Mouse (Mus musculus) R1 (cell line): ENCODE measurements around the gene Gm49387.
A peak's percentile ranks its signal among the peaks of the same experiment; 100 is the strongest.

Source experiments
- DNase-seq: peaks from one replicate; pipeline ENCODE4 v3.0.0-alpha.2; 2018; ENCODE audit warnings: low read depth, low spot score

Gm49387 gene

DNA sequence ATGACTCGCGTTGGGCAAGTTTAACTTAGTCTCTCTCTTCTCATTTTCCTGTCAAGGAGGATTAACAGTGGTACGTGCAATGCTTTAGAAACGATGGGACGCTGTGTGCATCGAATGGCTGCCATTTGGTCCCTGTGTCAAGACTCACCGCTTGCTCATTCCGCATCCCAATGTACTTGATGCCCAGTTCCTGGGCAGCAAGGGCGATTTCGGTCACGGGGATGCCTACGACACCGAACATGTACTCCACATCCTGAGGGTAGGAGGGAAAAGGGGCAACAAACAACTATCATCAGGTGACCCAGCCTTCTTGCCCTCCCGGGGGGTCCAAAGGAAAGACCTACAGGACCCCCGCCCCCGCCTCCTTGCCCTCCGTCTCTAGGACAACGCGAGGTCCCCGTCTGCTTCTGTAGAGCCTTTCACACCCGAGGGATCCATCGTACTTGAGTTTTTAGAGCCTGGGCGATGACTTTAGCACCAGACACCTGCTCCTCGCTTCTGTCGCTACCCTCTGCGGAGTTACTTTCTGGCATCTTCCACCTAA lies at the start of gene Gm49387:
Gene Gm49387 (minus strand): TSS at position 533 of the 544 bp plus-strand sequence.
- no peak for DNase-seq

DNA sequence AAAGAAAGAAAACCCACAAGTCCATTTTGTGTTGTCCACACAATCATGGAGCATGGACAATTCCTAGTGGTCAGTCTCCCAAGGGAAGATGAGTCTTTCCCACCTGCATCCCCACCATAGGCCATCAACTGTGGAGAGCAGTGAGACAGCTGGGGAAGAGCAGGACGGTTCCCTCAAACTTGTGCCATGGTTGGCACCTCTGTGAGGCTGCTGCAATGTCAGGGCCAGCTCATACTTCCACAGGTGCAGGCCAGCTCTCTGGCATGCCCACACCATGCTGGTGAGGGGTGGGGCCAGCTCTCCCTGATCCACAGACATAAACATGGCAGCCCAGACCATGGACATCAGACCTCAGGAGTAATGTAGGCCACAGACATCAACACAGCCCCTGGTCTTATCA lies 45.6 kb upstream of the Gm49387 start:
- DNase-seq: no peak

DNA sequence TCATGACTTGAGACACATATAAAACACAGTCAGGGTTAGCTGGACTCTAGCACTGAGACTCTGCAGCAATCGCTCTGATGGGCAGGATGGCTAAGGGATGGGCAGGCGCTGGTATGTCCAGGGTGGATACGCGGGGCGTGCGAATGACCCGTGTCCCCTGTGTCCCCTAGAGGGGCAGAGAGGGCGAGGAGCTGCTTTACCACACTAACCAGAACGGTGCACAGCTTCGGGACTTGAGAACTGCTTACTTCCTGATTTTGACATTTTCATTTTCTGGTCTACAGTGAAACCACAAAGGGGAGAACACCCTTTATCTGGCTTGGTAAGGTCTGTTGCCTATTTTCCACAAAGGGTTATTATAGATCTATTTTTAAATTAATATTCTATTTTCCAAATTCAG lies 45.0 kb upstream of the Gm49387 start:
- no peak for DNase-seq

DNA sequence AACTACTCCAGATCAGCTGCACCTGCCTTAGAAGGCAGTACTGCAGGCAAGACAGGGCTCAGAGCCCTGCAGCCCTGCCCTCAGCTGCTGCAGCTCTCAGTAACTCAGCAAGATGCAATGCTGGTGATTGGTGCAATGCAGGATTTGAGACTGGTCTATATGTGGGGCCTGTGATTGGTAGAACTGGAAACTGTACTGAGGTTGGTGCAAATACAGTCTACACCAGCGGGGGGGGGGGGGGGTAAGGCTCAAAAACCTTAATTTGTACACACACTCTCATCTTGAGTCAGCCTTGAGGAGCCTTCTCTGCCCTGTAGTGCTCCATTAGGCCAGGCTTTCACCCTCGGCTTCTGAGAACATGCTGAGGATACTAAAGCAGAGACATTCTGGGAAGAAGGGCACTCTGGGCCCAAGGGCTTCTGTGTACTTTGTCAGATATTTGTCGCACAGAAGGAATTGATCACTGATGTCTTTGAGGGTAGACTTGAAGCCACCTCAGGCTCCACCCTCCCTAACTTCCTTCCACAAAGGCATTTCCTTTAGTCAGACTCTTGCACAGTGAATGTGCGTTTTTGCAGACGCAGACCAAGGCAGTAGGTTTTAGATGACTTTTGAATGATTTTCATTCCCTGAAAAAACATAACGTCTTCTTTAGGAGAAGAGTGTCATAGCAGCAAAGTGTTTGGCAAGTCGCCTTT lies 43.8 kb upstream of the Gm49387 start:
- DNase-seq: no peak

DNA sequence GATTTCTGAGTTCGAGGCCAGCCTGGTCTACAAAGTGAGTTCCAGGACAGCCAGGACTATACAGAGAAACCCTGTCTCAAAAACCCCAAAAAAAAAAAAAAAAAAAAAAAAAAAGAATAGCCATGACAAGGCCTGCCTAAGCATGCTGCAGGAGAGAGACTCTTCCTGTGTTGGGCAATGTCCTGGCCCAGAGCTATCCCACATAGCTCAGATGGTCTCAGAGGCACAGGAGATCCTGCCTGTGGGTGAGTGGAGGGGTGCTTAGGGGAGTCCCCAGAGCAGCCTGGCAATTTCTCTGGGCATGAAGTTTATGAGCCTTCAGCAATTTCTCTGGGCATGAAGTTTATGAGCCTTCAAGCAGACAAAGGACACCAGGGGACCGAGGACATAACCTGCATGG lies 42.9 kb upstream of the Gm49387 start:
- no peak for DNase-seq

DNA sequence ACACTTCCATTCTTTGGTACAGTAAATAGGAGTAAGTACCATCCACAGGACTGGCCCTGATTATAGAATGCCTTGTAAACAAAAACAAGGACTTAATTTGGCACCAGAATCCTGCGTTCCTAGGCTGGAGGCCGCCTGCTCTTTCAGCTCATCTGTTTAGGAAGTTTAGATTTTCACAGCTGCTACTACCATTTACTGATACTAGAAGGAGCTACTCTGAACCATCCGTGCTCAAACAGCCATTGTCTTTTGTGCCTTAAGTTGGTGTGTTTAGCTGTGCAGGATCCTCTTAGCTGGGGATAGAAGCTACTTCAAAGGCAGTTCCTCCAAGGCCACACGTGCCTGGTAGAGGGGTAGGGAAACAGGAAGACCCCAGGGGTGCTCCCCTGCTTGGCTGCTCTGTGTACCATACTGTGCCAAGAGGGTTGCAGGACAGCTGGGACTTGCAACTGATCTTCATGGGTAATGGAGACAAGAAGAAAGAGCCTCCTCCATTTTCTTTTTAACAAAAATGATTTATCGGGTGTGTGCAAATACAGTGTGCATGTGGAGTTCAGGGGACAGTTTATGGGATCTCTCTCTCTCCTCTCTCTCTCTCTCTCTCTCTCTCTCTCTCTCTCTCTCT lies 41.4 kb upstream of the Gm49387 start:
- no peak for DNase-seq

DNA sequence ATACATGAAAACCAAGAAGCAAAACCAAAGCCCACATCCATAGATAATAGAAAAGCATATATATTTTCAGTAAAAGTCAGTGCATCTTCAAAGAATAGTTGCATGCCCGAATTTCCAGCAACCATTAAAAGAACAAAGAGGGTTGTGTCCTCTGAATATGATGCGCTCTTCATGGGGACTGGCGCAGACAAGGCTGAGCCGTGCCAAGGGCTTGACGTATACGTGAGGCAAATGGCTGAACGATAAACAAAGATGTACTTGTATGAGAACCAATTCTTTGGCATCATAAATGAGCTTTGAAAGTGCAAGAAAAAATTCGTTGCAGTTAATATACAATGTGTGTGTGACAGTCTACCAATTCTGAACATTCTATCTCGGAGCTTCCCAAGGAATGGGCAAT lies 40.6 kb upstream of the Gm49387 start:
- DNase-seq: no peak

DNA sequence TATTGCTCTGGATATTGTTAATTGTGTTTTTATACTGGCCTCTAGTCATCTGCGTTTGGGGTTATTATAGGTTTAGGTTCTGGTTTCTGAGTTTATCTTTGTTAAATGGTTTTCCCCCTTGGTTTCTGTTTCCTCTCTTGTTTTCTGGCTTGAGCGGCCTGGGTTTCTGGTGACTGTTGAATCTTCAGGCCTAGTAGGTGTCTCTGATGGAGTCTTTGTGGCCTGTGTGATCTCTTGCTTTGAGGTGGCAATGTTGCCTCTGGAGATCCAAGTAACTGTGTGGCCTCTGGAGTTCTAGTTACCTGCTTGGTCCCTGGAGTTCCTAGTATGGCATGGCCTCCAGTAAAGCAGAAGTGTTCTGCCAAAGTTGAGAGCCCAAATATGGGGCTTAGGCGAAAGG lies 40.0 kb upstream of the Gm49387 start:
- DNase-seq: no peak

DNA sequence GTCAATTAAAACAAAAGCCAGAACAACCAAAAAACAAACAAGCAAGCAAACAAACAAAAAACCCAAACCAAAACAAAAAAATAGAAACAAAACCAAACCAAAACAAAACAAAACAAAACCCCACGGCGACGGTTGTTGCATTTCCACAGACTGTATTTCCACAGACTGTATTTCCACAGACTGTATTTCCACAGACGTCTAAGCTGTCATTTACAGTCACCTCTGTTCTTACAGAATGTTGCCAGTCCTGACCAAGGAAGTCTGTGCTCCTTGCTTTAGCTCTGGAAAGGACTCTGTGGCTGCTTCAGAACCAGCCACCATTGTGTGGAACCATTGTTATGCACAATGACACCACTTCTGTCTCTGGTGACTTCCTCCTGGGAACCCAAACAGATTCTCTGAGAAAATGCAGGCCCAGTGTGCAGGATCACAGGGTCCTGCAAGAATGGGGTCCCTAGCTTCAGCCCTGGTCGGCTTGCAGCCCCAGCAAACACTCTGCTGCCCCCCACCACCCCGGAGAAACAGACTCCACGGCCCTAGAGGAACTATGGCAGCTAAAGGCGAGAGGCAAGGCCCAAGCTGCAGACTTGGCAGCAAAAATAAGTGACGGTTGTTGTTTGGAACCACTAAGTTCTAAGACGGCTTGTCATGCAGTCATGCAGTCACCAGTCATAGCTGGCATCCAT lies 31.1 kb upstream of the Gm49387 start:
- peak; percentile 57 for DNase-seq

DNA sequence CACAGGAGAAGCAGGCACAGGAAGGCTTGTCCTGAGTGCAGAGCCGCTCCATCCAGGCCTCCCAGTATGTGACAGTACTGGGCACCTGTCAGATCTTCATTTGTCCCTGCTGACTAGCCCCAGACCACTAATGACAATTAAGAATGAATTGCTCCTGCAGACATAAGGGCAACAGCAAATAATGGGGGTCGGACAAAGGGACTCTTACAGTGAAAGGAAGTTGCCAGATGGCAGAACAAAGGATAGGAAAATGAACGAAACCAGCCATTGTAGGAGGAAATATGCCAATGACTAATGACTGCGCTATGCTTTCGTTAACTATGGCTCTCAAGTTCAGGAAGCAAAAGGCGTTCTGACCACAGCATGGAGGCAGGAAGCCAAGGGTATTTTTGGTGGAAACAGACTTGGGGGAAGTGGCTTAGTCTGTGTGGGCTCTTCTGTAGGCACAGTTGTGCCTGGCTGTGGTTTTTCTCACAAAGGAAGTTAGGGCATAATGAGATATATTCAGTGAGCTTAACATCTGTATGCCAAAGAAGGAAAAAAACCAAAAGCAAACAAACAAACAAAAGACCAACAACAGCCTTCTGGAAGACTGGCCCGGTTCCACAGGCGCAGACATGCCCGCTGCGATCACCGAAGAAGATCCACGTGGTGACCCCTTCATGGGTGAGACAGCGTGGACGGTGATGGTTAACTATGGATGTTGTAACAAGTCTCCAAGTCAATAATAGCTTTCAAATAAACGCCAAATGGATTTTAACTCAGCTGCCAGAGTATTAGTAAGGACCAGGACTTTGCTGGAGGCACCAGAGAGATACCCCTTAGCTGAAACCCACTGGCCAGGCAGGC lies 29.2 kb upstream of the Gm49387 start:
- peak; percentile 53 for DNase-seq

DNA sequence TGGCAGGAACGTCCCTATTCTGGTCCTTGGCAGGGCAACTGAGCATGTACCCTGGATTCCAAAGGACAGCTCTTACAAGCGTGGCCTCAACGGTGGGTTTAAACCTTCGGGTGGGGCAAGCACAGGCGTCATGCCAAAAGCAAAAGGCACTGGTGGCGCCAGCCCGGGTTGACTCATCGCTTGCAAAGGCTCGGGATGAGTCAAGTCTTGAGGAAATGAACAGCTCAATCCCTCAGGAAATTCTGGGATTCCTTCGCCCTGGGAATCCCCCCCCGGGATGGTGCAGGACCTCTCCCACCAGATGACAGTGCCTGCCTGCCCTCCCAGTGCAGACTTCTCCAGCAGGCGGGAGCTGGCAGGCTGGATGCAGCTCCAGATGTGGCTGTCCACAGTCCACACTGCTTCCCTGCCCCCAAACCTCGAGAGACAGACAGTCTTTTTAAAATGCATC lies 28.5 kb upstream of the Gm49387 start:
- DNase-seq: peak; percentile 39

DNA sequence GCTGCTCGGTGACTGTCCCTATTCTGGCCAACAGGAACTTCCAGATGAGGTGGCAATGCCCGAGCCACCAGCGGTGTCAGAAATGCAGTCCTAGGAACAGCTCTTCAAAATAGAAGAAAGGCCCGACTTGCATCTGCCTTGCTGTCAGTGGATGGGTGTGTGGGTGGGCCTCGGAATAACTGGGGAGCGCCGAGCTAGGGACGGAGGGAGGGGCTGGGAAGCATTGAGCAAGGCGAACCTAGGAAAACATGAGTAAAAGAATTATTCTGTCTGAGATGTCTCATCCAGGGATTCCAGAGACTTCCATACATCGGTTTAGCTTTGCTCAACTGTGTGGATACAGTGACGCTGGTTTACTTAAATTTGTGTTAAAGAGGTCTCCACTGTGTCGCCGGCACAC lies 27.6 kb upstream of the Gm49387 start:
- DNase-seq: no peak

DNA sequence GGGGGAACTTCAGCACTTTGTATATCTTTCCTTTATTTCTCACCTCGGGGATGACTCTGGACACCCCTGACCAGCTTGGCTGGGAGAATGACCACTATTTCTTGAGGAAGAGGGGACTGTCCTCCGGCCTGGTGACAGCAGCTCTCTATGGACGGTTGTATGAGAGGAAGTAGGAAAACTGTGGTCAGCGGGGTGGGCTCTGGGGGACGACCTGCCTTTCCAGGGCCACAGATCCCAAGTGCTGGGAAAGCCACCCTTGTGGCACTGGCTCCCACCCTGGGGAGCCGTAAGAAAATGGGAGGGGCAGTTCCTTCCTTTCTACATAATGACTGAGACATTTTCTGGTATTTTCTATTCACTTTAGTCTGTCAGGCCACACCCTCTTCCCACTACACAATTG lies 27.1 kb upstream of the Gm49387 start:
- DNase-seq: no peak

DNA sequence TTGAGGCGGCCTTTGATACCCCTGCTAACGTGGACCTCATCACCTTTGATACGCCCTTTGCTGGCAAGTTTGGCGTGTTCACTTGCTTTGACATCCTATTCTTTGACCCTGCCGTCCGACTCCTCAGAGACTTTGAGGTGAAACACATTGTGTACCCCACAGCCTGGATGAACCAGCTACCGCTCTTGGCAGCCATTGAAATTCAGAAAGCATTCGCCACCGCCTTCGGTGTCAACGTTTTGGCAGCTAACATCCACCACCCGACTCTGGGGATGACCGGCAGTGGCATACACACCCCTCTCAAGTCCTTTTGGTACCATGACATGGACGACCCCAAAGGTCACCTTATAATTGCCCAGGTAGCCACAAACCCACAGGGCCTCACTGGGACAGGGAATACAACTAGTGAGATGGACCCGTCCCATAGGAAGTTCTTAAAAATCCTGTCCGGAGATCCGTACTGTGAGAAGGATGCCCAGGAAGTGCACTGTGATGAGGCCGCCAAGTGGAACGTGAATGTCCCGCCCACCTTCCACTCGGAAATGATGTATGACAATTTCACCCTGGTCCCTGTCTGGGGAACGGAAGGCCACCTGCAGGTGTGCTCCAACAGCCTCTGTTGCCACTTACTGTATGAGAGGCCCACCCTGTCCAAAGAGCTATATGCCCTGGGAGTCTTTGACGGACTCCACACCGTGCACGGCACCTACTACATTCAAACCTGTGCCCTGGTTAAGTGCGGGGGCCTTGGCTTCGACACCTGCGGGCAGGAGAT lies 26.4 kb upstream of the Gm49387 start:
- no peak for DNase-seq

DNA sequence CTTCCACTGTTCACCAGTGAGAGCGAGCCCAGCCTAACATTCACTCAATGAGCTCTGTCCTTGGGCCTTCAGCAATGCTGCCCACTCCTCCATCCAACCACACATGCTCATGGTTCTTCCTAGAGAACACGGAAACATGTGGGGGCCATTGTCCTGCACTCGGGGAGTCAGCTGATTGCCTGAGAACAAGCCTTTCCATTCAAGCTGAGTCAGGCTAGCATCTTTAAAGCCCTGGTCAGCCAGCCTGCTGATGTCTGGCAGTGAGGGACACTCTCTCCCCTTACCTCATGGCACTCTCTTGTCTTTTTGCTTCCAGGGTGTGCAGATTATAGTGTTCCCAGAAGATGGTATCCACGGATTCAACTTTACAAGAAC lies 24.9 kb upstream of the Gm49387 start:
- DNase-seq: no peak

DNA sequence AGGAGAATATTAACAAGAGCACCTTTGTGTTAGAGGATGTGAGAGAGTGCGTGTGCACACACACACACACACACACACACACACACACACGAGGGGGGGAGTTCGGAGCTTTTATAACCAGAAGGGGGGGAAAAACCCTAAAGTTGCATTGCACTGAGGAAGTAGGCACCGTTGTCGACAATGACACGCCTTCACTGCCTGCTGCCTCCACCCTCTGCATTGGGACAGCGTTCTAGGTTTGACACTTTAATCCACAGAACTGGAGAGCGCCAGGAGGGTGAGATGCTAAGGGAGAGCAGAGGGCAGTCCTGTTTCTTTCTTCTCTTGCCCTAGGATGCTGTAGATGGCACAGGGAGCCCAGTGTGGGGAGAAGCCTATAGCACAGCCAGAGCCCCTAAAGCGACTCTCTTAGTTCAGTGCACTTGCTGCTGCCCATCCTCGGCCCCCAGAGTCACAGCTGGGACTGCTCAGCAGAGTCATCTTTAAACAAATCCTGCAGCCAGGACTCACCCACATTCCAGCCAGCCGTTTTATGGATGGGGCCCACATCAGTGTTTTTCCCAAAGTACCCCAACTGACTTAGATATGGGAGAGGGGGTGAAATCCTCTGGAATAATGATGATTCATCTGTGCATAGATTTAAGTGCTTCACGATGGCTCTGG lies 24.4 kb upstream of the Gm49387 start:
- DNase-seq: no peak

DNA sequence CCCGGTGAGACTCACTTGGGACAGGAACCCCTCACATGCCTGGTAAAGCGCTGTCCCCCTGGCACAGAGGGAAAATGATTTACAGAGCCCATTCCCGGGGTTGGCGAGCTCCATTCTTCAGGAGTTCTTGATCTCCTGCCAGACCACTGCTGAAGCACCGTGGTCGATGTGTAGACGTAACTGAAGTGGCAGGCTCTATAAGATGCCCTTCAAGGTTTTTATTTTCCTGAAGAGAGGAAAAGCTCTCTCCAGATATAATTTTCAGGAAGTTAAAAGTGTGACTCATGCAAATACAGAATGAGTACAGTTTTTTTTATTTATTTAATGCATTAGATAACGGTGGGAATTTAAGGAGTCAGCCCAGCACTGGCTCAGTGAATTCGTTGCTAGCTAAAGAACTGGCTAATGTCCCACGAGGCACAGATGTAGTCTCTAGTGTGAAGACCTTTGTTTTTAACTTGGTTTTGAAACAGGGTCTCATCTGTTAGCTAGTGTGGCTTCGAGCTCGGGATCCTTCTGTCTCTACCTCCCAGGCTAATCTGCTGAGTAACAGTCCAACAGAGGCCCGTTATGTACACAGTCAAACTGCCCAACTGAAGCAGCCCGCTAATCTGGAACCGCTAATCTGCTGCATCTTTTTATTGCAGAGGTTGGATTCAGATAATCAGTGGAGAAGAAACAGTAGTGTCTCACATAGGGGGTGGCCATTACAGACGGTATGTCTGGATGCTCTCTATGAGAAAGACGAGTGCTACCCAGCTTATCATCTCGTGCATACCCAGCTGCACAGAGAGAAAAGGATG lies 23.6 kb upstream of the Gm49387 start:
- DNase-seq: no peak

DNA sequence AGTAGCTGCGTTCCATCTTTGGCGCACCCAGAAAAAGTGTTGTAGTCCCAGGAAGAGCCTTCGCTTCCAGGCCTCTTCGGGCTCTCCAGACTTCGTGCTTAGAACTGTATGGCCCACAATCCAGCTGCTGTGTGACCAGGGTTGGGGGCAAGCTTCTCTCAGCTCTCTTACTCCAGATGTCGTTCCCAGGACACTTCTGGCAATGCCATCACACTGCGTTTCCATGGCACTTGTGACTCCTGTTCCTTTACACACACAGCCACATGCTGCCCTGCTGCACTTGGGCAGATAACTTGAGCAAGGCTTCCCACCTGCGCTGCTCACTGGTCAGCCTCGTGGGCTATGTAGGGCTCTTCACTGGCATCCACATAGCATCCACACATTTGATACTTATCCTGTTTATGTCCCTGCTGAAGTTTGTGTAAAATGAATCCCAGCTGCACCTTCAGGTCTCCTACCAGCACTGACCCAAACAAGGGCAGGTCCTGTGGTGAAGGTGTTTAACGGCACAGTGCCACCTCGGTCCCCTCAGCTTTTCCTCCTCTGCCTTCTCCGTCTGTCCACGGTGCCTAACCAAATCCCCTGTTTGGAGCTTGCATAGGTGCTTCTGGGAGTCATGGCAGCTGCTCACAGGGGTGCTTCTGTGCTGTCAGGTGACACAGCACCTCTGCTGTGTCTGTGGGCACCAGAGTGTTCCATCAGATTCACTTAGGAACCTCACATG lies 22.9 kb upstream of the Gm49387 start:
- no peak for DNase-seq
